Mouse (Mus musculus) spleen, adult 2 months (tissue): Measurements from ENCODE around the gene Ipcef1. TPM values are rescaled to one million over a fixed set of nuclear protein-coding genes. Genes with fewer than 3 reads are reported as not detected.

Experiments
- DNase-seq, 2 experiments: peaks; one replicate each; pipeline versions ENCODE4 v3.0.0 to v3.0.0-alpha.2; 2012 to 2021; ENCODE audit warnings: low spot score in 2 of 2, low read depth in 1 of 2
- H3K27ac ChIP-seq: fragments of 200-500 bp; 2 replicates; pipeline ENCODE4 v1.5.1; 2012; ENCODE audit warnings: low read length, inconsistent platforms; ENCODE audit not compliant: insufficient read depth
- H3K27me3 ChIP-seq: fragments of 200-500 bp; 2 replicates; pipeline ENCODE4 v1.6.1; 2012; ENCODE audit warnings: mild to moderate bottlenecking, moderate library complexity, low read length, inconsistent platforms; ENCODE audit not compliant: control insufficient read depth, insufficient read depth
- H3K36me3 ChIP-seq: fragments of 200-500 bp; 2 replicates; pipeline ENCODE4 v1.6.1; 2012; ENCODE audit warnings: mild to moderate bottlenecking, low read length, inconsistent platforms; ENCODE audit not compliant: control insufficient read depth, insufficient read depth
- H3K4me1 ChIP-seq: fragments of 200-500 bp; 2 replicates; pipeline ENCODE4 v1.6.1; 2011; ENCODE audit warnings: inconsistent platforms; ENCODE audit not compliant: control insufficient read depth, insufficient read depth, insufficient read length
- H3K4me3 ChIP-seq: fragments of 200-500 bp; 2 replicates; pipeline ENCODE4 v1.5.1; 2011; ENCODE audit warnings: mild to moderate bottlenecking, inconsistent platforms; ENCODE audit not compliant: insufficient read depth, insufficient read length; ENCODE audit errors: extremely low read depth
- CTCF ChIP-seq: fragments of 200-500 bp; IDR thresholded peaks from 2 replicates; pipeline ENCODE4 v1.5.1; 2011; ENCODE audit warnings: mild to moderate bottlenecking, inconsistent platforms; ENCODE audit not compliant: insufficient read depth, insufficient read length, insufficient replicate concordance; ENCODE audit errors: extremely low read depth
- POLR2A ChIP-seq: fragments of 200-500 bp; IDR thresholded peaks from 2 replicates; pipeline ENCODE4 v1.6.1; 2011; ENCODE audit warnings: low read depth, low read length, inconsistent platforms
- WGBS: fragments of 180-500 bp; shearing (Covaris S2); methylation state at CpG from one replicate; pipeline ENCODE4 v1.1.7; 2018; 5-methylcytosine and 5-hydroxymethylcytosine counted together
- polyA plus RNA-seq: library from polyadenylated mRNA; depleted of rRNA; stranded (reverse); fragments of >200 nt; gene quantifications from 2 replicates; pipeline ENCODE4 v1.2.3, GENCODE M21; 2012

Ipcef1 gene
- polyA plus RNA-seq, 1 experiment: 3.6 TPM

GRCm38 (mm10) chr10:7057546-7057945, 5.3 kb upstream of the Ipcef1 start:
- peaks cover 4% of the 10 kb centered on the region; the same call in 1 of the 2 replicates for H3K4me1 ChIP-seq

GRCm38 (mm10) chr10:7054560-7055205, 2.4 kb upstream of the Ipcef1 start:
- Histone ChIP-seq H3K4me3 (no peak overlapping the region), H3K4me1 (no peaks in the 10 kb centered on the region), H3K36me3 (no peaks in the 10 kb centered on the region), H3K27me3 (no peaks in the 10 kb centered on the region), H3K27ac (no peak overlapping the region)
- TF ChIP-seq POLR2A (no peak), CTCF (no peak)
- no peak for DNase-seq
- WGBS: 89% methylated on average over 6 of the region's 6 CpGs

More at GRCm38 (mm10) chr10:7057546-7057945, 5.3 kb upstream of the Ipcef1 start:
- H3K4me3 ChIP-seq: no peak overlapping the region
- no peak overlapping the region for H3K27ac ChIP-seq
- no peak for TF ChIP-seq POLR2A
- no peak for TF ChIP-seq CTCF
- H3K36me3 ChIP-seq: no peaks in the 10 kb centered on the region
- 76% methylated on average over 1 of the region's 1 CpGs for WGBS
- no peak for DNase-seq
- no peaks in the 10 kb centered on the region for H3K27me3 ChIP-seq

GRCm38 (mm10) chr10:7049901-7050300, 2.4 kb downstream of the Ipcef1 start:
- H3K4me3 ChIP-seq: no peak overlapping the region
- no peak for TF ChIP-seq POLR2A
- no peak for TF ChIP-seq CTCF
- H3K27ac ChIP-seq: no peak overlapping the region
- WGBS: 19% methylated on average over 3 of the region's 3 CpGs
- no peak for DNase-seq
- no peaks in the 10 kb centered on the region for H3K4me1 ChIP-seq
- no peaks in the 10 kb centered on the region for H3K27me3 ChIP-seq
- no peaks in the 10 kb centered on the region for H3K36me3 ChIP-seq

- H3K27me3 ChIP-seq: no peaks in the 10 kb centered on the region
- WGBS: 82% methylated on average over 2 of the region's 2 CpGs
- no peak overlapping the region for H3K27ac ChIP-seq
- no peak overlapping the region; the same call in 1 of the 2 replicates for H3K4me3 ChIP-seq
- no peak for DNase-seq
- no peak for TF ChIP-seq POLR2A
- no peak for TF ChIP-seq CTCF
- H3K4me1 ChIP-seq: no peaks in the 10 kb centered on the region
- no peaks in the 10 kb centered on the region for H3K36me3 ChIP-seq
These were observed 4.4 kb downstream of the Ipcef1 start for GRCm38 (mm10) chr10:7047919-7048291.

- TF ChIP-seq CTCF: no peak
- no peak for TF ChIP-seq POLR2A
- H3K27me3 ChIP-seq: no peaks in the 10 kb centered on the region
- H3K27ac ChIP-seq: no peak overlapping the region
- no peak for DNase-seq
- H3K4me1 ChIP-seq: no peaks in the 10 kb centered on the region
- 80% methylated on average over 10 of the region's 10 CpGs for WGBS
- H3K4me3 ChIP-seq: no peak overlapping the region
- H3K36me3 ChIP-seq: no peaks in the 10 kb centered on the region
These were observed 4.9 kb downstream of the Ipcef1 start for GRCm38 (mm10) chr10:7047288-7047918.

GRCm38 (mm10) chr10:7043896-7044295, 8.4 kb downstream of the Ipcef1 start:
- Histone ChIP-seq H3K27ac (no peak overlapping the region), H3K36me3 (no peaks in the 10 kb centered on the region), H3K4me1 (peaks cover 7% of the 10 kb centered on the region), H3K27me3 (no peaks in the 10 kb centered on the region), H3K4me3 (no peak overlapping the region)
- no peak for DNase-seq
- TF ChIP-seq CTCF: no peak
- TF ChIP-seq POLR2A: no peak
- WGBS: 90% methylated on average over 5 of the region's 5 CpGs

GRCm38 (mm10) chr10:7041032-7041431, 11.2 kb downstream of the Ipcef1 start:
- Histone ChIP-seq H3K4me1 (peaks cover 7% of the 10 kb centered on the region), H3K36me3 (no peaks in the 10 kb centered on the region), H3K27me3 (no peaks in the 10 kb centered on the region), H3K27ac (no peak overlapping the region), H3K4me3 (no peak overlapping the region)
- no peak for TF ChIP-seq POLR2A
- TF ChIP-seq CTCF: no peak
- DNase-seq: no peak
